Mouse (Mus musculus): ENCODE results near the gene Utp14a. TPM values are rescaled to one million over a fixed set of nuclear protein-coding genes. Genes with fewer than 3 reads are reported as not detected.

The Utp14a gene
- total and polyA plus RNA-seq, 3 experiments = 53.6 to 64.3 TPM; not detected in 1

DNA sequence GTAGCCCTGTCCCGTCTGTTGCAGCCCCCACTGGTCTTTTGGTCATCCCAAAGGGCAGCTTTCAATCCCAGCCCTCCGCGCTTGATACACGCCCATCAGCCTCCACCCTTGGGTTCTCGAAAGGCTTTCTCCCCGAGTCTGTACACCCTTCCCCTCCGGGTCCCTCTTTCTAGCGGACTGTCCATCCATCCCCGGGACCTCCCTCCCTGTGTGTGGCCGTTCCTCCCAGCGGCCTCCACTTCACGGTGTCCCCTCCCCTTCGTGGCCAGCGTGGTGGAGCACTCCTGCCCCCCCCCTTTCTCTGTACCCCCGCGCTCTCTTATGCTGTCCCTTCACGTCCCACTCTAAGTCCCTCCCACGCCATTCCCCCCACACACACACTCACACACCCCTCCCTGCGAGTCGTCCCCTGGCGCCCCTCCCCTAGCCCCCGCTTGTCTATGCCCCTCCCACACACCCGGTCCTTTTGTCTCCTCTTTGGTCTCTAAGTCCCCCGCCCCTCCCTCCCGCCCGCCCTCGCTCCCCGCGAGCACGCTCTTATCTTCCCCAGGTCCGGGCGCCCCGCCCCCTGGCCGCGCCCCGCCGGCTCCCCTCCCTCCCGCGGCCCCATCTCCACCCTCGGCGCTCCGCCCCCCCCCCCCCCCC lies 28.5 kb downstream of the Utp14a start:
- no peaks in the 10 kb centered on the region for H3K4me1 ChIP-seq (ENCODE audit: control insufficient read depth in 1 of 2, insufficient read depth in 2 of 2, low read length in 2 of 2)
- peak; percentile 21; the same call in 1 of the 2 replicates for TF ChIP-seq MAZ (IDR thresholded peaks at IDR 0.05; ENCODE audit: low read depth, low read length)
- no peak for TF ChIP-seq CHD2 (IDR thresholded peaks at IDR 0.05; ENCODE audit: low read length)
- TF ChIP-seq ETS1 (IDR thresholded peaks at IDR 0.05; ENCODE audit: low read depth, low read length) = no peak
- no peak for TF ChIP-seq NELFE (IDR thresholded peaks at IDR 0.05; ENCODE audit: low read depth, low read length)
- peak in 1 of 2 experiments; percentile 27; a peak in 1 of 4 replicates for TF ChIP-seq POLR2A (IDR thresholded peaks at IDR 0.05; ENCODE audit: control insufficient read depth in 1 of 2, insufficient read depth in 1 of 2, low read depth in 1 of 2, low read length in 2 of 2, poor library complexity in 1 of 2)
- no peak for TF ChIP-seq ZKSCAN1 (IDR thresholded peaks at IDR 0.05; ENCODE audit: low read depth, low read length)
- DNase-seq (ENCODE audit: low read depth, low spot score) = peak; percentile 93
- peak overlapping the region; percentile 86 for H3K27ac ChIP-seq (ENCODE audit: control insufficient read depth, low read depth, low read length)
- no peaks in the 10 kb centered on the region for H3K27me3 ChIP-seq (ENCODE audit: control insufficient read depth in 1 of 2, insufficient read depth in 2 of 2, low read length in 2 of 2)
- H3K9ac ChIP-seq (ENCODE audit: control insufficient read depth, low read depth, low read length, poor library complexity, severe bottlenecking) = peak overlapping the region; percentile 73
- peak overlapping the region; percentile 85 to 96 for H3K4me3 ChIP-seq (ENCODE audit: control insufficient read depth in 1 of 2, insufficient read depth in 1 of 2, low read depth in 2 of 2, low read length in 2 of 2)
- peaks cover 2% of the 10 kb centered on the region; the same call in 1 of the 2 replicates for H3K79me2 ChIP-seq (ENCODE audit: control insufficient read depth, insufficient read depth, low read length, poor library complexity)
- H3K9me3 ChIP-seq (replicated peaks; ENCODE audit: insufficient read depth, low read length) = no peaks in the 10 kb centered on the region
- no peaks in the 10 kb centered on the region for H3K36me3 ChIP-seq (ENCODE audit: control insufficient read depth in 1 of 2, insufficient read depth in 2 of 2, low read length in 2 of 2)

DNA sequence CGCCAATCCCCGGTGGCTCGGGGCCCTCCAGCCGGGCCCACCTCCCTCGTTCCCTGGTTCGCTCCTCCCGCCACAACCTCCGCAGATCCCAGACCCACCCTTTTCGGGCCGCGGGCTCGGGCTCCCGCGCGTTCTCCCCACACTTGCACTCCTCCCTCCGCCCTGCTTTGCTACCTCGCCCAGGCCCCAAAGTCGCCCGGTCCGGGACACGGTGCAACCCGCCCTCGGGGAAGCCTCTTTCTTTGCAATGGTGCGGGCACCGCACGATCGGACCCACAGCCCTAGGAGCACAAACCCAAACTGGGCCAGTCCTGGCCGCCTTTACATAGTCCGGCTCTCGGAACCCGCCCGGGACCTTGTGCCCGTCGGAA lies 29.0 kb downstream of the Utp14a start:
- Histone ChIP-seq H3K27me3 (ENCODE audit: control insufficient read depth in 1 of 2, insufficient read depth in 2 of 2, low read length in 2 of 2) (no peaks in the 10 kb centered on the region), H3K27ac (ENCODE audit: control insufficient read depth, low read depth, low read length) (no peak overlapping the region), H3K9me3 (replicated peaks; ENCODE audit: insufficient read depth, low read length) (no peaks in the 10 kb centered on the region), H3K4me3 (ENCODE audit: control insufficient read depth in 1 of 2, insufficient read depth in 1 of 2, low read depth in 2 of 2, low read length in 2 of 2) (peak overlapping the region; percentile 64 to 82), H3K36me3 (ENCODE audit: control insufficient read depth in 1 of 2, insufficient read depth in 2 of 2, low read length in 2 of 2) (no peaks in the 10 kb centered on the region), H3K4me1 (ENCODE audit: control insufficient read depth in 1 of 2, insufficient read depth in 2 of 2, low read length in 2 of 2) (no peaks in the 10 kb centered on the region), H3K79me2 (ENCODE audit: control insufficient read depth, insufficient read depth, low read length, poor library complexity) (peaks cover 2% of the 10 kb centered on the region; the same call in 1 of the 2 replicates), H3K9ac (ENCODE audit: control insufficient read depth, low read depth, low read length, poor library complexity, severe bottlenecking) (peak overlapping the region; percentile 65)
- no peak for DNase-seq (ENCODE audit: low read depth, low spot score)
- TF ChIP-seq BHLHE40 (IDR thresholded peaks at IDR 0.05; ENCODE audit: borderline replicate concordance, low read depth, low read length) (no peak), ELF1 (IDR thresholded peaks at IDR 0.05; ENCODE audit: low read depth, low read length) (no peak), MYC (IDR thresholded peaks at IDR 0.05; ENCODE audit: low read depth, low read length) (no peak), ZMIZ1 (IDR thresholded peaks at IDR 0.05; ENCODE audit: low read depth, low read length) (no peak)

DNA sequence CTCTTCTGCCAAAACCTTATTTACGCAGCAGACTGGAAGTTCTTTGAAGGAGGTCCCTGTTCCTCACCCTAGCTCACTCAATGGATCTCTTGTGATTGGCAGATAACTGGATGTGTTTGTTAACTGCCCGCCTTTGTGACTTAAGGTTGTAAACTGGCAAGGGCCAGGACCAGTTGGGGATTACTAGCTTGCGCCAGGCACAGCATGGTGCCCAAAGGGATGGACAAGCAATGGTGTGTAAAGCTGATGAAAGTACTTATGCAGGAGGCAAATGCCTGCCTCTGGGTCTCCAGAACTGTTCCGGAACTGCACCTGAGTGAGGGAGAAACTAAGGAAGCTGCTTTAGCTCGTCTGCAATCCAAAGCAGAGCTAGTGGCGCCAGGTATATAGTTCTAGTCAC lies 29.8 kb downstream of the Utp14a start:
- TF ChIP-seq GABPA (IDR thresholded peaks at IDR 0.05; ENCODE audit: low read depth, low read length) (no peak), TBP (IDR thresholded peaks at IDR 0.05; ENCODE audit: low read depth, low read length) (no peak), RCOR1 (IDR thresholded peaks at IDR 0.05; ENCODE audit: low read depth, low read length) (no peak), E2F4 (IDR thresholded peaks at IDR 0.05; ENCODE audit: borderline replicate concordance, low read depth, low read length) (no peak), ZKSCAN1 (IDR thresholded peaks at IDR 0.05; ENCODE audit: low read depth, low read length) (no peak), NELFE (IDR thresholded peaks at IDR 0.05; ENCODE audit: low read depth, low read length) (no peak), MAX (IDR thresholded peaks at IDR 0.05; ENCODE audit: low read length) (no peak), UBTF (IDR thresholded peaks at IDR 0.05; ENCODE audit: borderline replicate concordance, insufficient read depth, low read depth, low read length) (no peak), KAT2A (conservative IDR thresholded peaks at IDR 0.05; ENCODE audit: low read depth, low read length) (no peak)
- H3K79me2 ChIP-seq (ENCODE audit: control insufficient read depth, insufficient read depth, low read length, poor library complexity) = peaks cover 2% of the 10 kb centered on the region; the same call in 1 of the 2 replicates
- no peak overlapping the region for H3K9ac ChIP-seq (ENCODE audit: control insufficient read depth, low read depth, low read length, poor library complexity, severe bottlenecking)
- no peak for DNase-seq (ENCODE audit: low read depth, low spot score)
- H3K27ac ChIP-seq (ENCODE audit: control insufficient read depth, low read depth, low read length) = no peak overlapping the region
- H3K9me3 ChIP-seq (replicated peaks; ENCODE audit: insufficient read depth, low read length) = no peaks in the 10 kb centered on the region
- no peak overlapping the region for H3K4me3 ChIP-seq (ENCODE audit: control insufficient read depth in 1 of 2, insufficient read depth in 1 of 2, low read depth in 2 of 2, low read length in 2 of 2)
- H3K36me3 ChIP-seq (ENCODE audit: control insufficient read depth in 1 of 2, insufficient read depth in 2 of 2, low read length in 2 of 2) = no peaks in the 10 kb centered on the region
- no peaks in the 10 kb centered on the region for H3K27me3 ChIP-seq (ENCODE audit: control insufficient read depth in 1 of 2, insufficient read depth in 2 of 2, low read length in 2 of 2)
- H3K4me1 ChIP-seq (ENCODE audit: control insufficient read depth in 1 of 2, insufficient read depth in 2 of 2, low read length in 2 of 2) = no peaks in the 10 kb centered on the region

Measured in MEL (cell line).